Mouse (Mus musculus): Measurements from ENCODE around the gene Aars.
A peak's percentile ranks its signal among the peaks of the same experiment; 100 is the strongest.
"Not testable (repeated sequence)": the region's sequence is repeated elsewhere in the genome, so short reads cannot be mapped to it uniquely, and the experiment has no call there.

Gene Aars

DNA sequence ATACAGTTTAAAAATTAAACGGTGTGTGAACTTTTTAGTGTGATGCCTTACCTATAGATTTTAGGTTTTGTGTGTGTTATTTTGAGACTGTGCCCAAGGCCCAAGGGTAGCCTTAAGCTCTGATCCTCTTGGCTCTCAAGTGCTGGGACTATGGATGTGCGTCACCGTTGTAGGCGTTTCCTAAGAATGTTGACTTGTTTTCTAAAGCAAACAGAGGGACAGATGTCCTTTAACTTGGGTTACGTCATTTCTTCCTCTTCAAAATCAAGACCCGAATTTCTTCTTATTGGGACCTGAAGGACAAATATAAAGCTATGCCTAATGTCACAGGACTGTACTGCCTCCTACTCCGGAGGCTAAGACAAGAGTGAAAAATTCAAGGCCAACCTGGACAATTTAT is at the start of gene Aars:
TSS of gene Aars (plus strand) at position 229 of the 400 bp plus-strand sequence.
- DNase-seq, result no peak

DNA sequence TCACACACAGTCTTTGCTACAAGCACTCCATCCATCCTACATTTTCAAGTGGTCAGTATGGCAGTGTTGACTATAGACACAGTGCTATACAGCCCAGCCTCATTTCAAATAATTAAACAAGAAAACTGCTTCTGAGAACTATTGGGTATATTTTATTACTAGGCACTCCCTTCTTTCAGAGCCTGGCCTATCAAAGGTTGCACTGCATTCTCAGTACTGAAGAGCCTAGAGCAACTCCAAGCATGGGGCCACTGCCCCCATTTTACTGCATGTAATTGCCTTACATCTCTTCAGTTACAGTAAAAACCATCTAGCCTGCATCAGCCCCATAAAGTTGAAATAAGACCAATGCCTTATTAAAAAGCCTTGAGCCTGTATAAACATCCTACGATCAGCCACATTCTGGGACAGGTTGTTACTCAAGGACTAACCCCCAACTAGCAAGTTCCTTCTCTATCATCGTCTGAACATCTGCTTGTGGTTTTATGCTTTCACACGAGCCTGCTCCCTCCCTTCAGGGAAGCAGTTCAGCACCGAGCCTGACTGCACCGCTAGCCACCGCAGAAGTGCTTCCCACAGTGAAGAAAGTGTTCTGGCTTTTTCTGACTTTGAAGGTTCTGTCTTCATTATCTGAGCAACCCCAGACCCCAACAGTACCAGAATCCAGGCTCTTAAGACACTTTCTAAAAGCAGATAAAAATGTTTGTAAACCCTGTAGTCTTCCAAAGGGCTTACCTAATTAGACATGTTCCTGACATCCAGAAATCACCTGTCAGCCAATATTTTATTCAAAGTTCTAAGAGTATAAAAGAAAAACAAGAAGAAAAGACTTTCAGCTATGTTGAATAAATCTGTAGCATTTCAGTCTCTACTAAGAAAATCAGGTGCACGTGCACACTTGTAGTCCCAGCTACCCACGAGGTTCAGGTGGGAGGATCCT is 44.9 kb upstream of the Aars start:
- DNase-seq, result peak in 1 of 2 experiments; percentile 14

DNA sequence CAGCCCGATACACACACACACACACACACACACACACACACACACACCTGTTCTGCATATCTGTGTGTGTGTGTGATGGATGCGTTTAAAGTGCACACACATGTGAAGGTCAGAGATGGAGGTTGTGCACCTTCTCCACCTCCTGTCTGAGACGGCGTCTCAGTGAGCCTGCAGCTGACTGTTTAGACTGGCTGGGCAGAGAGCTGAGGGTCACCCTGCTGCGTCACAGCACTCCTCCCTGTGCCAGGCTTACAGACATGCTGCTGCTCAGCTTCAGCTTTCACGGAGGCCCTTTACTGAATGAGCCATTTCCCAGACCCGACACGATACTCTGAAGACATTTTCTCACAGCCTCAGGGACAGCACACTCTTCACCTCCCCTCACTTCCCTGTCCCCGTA is 42.9 kb upstream of the Aars start:
- no peak for DNase-seq

DNA sequence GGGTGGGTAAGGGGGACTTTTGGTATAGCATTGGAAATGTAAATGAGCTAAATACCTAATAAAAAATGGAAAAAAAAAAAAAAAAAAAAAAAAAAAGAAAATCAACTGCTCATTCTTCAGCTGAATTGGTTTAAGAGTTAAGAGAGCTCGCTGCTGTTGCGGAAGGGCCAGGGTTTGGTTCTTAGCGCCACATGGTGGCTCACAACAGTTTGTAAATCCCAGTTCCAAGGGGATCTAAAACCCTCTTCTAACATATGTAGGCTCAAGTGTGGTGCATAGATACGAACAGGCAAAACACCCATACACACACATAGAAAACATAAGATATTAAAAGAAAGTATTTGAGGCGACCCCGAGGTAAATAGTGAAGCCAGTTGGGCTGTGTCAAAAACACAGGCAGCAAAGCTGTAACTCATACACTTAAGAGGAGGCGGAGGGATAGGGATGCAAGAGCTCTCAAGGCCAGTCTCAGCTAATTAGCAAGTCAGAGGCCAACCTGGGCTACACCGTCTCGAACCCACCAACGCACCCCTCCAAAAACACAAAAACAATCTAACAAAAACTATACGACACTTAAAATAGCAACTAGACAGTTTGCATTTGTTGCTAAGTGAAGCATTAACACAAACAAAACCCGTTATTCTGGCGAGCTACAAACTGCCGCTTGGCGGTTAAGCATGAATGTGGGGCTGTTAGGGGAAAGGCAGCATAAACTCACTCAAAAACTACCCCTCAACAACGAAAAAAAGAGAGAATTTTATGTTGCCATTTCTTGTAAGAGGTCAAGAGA is 36.1 kb upstream of the Aars start:
- no peak for DNase-seq

DNA sequence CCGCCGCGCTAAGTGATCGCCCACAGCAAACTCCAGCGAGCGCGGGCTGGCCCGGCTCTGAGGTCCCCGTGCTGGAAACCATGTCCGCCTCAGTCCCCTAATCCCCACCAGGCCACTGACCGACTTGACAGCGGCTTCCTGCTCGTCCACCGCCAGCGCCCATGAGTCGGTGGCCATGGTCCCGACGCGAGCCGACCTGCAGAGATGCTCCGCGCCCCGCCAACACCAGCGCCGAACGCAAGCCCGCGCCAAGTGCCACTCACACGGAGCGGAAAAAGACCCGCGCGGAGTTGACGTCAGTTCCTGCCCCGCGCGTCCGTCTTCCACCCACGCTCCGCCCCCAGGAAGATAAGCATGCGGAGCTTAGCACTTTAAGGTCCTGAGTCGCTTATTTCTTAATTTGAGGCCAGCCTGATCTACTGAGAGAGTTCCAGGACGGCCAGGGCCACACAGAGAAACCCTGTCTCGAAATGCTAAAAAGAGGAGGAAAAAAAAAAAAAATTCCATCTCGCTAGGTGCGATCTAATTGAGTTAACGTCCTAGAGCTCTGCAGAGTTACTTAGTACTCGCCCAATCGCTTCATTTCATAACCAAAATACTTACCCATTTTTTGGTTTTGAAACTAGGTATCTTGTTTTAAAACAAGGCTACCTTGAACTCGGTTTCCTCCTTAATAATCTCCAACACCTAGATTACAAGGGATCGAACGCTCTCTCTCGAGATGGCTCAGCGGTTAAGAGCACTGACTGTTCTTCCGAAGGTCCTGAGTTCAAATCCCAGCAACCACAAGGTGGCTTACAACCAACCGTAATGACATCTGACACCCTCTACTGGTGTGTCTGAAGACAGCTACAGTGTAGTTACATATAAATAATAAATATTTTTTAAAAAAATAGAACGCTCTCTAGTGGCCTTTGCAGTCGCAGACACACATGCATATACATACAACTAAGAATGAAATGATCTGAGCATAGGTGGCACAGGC is 35.1 kb upstream of the Aars start, which contains the start of gene Ddx19a:
TSS of gene Ddx19a (minus strand) at position 254 of the 985 bp plus-strand sequence.
- peak; percentile 74 to 82 for DNase-seq

DNA sequence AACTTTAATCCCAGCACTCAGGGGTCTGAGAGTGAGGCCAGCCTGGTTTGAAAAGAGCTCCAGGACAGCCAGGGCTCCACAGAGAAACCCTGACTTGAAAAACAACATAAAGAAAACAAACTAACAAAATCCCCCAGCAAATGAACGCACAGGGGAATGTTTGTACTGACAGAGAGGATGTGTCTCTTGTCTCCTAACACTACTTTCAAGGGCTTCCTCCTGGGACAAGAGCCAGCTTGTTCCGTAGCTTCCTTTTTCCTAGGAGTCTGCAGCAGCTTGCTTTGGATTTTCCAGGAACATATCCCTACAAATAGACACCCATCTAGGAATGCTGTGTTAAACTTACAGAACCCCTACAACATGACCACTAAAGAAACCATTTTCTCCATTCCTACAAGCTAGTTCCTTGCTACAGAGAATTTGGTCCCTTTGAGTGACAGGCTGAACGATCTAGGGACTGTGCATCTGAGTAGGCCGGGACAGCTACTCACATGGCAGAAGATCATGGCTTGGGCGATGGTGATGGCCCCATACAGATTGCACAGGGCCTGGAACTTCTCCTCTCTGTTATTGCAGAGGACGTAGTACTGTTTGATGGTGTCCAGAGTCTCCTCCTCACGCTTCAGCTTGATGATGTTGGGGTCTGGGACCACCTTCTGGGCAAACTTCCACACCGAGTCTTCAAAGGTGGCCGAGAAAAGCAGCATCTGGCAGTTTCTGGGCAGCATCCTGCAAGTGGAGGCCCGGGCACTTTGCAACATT is 22.5 kb upstream of the Aars start:
- not testable (repeated sequence) for DNase-seq

DNA sequence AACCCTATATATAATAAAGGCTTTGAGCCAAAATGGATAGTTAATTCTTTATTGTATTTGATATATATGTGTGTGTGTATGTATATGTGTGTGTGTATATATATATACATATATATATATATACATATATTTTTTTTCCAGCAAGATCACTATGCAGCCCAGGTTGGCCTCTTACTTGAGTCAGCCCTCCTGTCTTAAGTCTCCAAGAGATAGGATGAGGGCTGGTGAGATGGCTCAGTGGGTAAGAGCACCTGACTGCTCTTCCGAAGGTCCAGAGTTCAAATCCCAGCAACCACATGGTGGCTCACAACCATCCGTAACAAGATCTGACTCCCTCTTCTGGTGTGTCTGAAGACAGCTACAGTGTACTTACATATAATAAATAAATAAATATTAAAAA is 6.3 kb upstream of the Aars start:
- not testable (repeated sequence) for DNase-seq

DNA sequence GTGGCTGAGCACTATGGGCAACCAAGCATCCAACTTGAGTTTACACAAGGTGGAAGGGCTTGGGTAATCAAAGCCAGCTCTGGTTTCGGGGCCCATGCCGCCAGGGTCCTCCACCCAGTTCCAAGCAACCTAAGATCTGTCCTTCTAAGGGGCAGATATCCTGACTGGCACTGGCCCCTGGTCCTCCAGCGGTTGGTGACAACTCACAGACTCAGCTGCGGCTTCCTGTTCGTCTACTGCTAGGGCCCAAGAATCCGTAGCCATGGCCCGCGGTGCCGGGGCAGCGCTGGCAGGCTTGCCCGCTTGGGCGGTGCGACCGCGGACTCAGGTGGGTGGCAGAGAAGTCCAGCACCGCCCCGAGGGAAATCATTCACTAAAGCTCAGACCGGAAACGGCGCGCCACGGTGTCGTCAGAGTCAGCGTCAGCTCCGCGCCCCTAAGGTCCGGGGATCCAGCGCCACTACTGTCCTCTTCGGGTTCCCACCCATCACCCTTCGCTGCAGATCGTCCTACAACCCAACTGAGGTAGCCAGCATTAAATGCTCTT is 5.5 kb upstream of the Aars start:
- peak; percentile 79 to 82 for DNase-seq

DNA sequence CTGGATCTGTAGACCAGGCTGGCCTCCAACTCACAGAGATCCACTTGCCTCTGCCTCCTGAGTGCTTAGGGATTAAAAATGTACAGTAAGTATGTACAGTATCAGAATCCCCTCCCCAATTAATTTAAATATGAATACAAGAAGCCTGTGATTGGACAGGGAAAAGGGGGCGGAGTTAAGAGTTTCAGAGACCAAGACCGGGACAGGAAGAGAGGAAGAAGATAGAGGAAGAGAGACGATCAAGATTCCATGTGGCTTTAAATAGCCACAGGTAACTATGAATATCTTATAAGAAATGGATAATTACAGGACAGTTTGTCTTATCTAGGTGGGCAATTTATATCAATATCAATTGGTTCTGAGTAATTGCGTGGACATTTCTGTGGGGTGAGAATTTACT is 3.4 kb upstream of the Aars start:
- DNase-seq, result no peak

DNA sequence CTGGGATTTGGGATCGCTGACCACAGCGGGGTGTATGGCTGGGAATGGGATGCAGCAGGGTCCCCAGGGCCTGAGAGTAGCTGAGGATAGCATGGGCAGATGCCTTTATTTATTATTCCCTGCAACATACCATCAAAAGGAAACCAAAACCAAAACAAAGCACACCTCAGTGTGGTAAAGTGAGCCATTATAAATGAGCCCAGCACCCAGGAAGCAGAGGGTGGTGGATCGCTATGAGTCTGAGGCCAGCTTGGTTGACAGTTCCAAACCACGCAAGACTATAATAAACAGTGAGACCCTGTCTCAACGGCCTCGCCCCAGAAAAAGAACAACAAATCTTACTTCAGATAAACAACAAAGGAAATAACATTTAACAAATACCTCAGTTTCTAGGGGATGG is 2.9 kb upstream of the Aars start:
- no peak for DNase-seq

DNA sequence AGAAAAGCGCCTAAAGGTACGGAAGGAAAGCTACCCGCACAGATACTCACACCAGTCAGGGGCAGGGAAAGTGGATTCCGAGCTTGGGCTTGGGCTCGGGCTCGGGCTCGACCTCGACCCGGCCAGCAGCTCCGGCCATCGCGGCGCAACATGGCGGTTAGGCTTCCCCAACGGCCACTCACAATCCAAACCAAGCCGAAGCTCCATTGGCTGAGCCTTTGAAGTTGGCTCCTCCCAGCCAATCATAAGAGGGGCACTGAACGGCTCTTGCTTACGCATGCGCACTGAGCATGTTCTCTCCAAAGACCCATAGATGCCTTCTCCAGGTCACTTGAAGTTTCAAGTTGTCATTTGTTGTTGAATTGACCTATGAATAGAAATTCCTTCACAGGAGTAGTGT is 1.4 kb upstream of the Aars start, which contains the start of gene Ddx19b:
TSS of gene Ddx19b (minus strand) at position 180 of the 400 bp plus-strand sequence.
- DNase-seq, result no peak

DNA sequence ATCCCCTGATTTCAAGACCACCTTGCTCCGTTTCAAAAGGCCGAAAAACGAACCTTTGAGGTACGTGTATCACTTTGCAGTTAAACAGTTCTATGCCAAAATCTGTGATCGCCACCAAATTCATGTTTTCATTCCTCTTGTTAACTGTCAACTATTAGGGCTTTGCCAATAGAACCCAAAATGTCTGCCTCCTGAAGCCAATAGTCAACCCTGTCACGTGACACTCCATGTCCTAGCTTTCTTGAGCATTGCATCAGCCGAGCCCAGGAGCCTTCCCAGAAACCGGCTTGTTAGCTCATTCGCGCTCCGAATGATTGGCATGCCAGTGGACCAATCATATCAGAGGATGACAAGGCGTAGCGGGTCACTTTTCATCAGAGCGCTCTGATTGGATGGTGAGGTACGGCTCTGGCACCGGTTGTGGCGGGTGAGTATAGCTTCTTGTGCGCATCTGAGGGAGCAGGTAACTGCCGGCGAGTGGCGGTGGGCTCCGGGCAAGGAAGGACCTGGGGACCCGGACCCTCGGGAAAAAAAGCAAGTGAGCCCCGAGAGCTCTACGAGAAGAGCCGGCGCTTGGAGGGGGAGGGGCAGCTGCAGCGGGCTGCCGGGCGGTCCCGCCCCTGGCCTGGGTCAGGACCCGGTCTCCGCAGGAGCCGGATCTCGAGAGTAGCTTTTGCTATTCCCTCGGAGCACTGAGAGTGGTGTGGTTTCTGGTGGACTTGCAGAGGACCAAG is 705 bp downstream of the Aars start:
- DNase-seq, result peak; percentile 85

DNA sequence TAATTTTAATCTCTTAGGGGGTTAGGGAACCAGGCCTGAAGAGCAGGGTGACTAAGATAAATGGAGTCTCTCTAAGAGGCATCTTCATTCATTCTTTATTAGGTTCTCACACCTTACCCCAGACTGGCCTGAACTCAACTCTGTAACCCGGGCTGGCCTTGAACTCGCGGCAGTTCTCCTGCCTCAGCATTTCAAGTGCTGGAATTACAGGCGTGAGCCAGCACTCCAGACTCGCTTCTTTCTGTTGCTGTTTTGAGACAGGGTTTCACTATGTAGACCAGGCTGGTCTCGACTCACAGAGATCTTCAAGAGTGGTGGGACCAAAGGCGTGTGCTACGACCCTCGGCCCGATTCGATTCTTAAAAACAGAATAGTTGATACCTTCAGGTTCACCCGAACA is 1.3 kb downstream of the Aars start:
- DNase-seq, result no peak

DNA sequence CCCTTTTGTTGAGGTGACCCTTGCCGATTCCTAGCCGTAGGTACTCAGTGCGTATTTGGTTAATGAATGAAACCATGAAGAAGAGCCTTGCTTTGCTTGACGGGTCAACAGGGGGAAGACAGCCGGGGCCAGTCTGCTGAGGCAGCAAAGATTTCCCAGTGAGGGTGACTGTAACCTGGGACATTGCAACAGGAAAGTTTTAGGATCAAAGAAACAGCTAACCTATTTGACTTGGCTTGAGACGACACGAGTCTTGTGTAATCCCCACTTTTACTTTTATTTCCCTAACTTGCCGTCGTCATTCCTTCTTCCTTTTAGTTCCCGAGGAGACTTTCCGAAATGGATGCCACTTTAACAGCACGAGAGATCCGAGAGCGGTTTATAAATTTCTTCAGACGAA is 3.6 kb downstream of the Aars start:
- no peak for DNase-seq

DNA sequence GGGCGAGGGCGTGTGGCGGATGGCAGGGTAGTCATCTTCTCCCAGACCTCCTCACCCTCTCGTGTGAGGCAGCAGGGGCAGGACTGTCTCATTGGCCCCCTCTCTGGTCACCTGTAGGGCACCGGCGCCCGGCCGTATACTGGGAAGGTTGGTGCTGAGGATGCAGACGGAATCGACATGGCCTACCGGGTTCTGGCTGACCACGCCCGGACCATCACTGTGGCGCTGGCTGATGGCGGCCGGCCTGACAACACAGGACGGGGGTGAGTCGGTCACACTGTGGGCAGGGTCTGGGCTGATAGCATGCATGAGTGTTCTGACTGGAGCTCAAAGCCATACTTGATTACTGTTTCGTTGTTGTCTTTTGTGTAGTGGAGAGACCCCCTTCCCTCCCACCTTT is 9.6 kb downstream of the Aars start:
- no peak for DNase-seq

DNA sequence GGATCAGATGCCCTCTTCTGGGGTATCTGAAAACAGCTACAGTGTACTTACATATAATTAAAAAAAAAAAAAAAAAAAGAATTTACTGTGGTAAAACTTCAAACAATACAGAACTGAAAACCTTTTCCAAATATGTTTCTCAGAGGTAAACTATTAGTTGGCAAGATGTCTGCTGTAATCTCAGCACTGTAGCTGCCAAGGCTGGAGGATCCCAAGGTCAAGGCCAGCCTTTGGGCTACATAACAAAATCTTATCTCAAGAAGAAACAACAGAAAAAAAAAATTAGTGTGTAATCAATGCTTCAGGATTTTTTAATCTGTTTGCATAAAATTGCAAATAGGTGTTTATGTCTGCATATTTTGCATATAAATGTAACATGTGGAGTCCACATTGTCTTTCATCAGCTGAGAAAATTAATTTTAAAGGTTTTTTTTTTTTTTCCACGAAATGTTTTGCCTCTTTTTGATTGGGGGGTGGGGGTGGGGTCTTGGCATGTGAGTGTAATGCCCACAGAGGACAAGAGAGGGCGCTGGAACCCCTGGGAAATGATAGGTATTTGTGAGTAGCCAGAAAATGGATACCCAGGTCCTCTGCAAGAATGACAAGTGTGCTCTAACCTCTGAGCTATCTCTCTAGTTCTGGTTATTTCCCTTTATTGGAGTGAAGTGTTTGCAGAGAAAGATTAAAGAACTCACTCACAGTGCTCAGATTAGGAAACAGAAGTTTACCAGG is 11.2 kb downstream of the Aars start:
- DNase-seq, result no peak

DNA sequence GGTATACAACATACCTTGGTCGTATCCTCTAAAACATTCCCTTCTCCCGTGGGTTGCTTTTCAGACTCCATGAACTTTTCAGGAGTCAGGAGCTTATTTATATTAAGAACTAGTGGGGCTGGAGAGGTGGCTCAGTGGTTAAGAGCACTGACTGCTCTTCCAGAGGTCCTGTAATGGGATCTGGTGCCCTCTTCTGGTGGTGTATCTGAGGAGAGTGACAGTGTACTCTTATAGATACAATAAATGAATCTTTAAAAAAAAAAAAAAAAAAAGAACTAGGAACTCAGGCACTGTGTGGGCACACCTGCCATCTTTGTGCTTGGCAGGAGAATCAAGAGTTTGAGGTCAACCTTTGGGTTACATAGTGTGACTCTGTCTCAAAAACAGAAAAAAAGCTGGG is 15.8 kb downstream of the Aars start:
- DNase-seq, result no peak

DNA sequence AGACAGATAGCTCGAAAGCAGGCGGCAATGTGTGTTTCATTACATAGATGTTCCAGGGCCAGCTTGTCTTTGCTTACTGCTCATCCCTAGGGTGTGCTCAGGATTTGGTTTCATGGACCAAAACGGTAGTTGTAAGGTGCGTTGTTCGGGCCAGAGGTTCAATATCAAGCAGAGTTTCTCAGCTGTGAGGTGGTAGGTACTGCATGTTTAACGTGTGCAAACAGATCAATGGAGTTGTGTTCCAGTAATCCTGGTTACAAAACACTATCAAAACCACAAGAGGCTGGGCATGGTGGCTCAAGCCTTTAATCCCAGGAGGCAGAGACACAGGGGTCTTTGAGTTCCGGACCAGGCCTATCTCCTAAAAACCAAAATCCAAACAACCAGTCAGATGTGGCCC is 16.2 kb downstream of the Aars start:
- DNase-seq, result no peak

DNA sequence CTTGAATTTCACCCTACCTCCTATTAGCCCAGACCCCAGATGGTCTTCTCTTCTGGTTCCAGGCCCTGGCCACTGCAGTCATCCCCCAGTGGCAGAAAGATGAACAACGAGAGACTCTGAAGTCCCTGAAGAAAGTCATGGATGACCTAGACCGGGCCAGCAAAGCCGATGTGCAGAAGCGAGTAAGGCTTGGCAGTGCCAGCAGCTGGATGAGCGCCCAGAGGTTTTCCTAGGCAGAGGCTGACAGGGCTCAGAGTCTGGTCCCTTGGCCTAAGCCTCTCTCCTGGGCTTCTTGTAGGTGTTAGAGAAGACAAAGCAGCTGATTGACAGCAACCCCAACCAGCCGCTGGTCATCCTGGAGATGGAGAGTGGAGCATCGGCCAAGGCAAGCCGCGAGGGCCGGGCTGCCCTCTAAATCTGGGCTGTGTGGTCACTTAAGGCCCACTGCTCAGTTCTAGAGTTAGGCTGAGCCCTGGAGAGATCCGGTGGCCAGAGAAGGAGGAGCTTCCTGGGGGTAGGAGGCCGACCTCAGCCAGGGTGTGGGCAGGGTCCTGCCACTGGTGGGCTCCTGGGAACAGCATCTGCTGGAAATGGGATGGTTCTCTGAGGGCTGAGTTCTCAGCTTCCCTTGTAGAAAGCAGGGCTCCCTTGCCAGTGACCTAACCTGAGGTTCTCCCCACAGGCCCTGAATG is 21.0 kb downstream of the Aars start:
- DNase-seq, result no peak
